Mouse (Mus musculus) embryo, embryonic 11 days (tissue): ENCODE results near the gene Ctnna2.

Source experiments
- DNase-seq: peaks from one replicate; pipeline ENCODE4 v3.0.0-alpha.2; 2015

Ctnna2 gene

DNA sequence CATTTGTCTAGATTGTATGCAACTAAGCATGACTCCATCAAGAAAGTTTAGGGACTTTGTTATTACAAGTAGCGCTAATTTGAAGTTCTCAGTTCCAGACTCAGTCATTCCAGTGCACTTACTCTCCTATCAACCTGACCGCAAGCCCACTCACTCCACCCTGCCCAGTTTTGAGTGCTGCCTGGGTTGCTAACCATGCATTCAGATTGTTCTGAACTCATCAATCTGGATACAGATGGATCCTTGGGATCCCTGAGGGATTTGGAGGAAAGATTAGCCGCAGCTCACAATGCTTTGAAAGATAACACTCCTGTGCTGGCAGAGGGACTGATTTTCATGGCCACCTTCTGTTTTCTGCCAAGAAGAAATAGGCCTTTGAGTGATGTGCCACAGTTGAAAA lies 168.5 kb downstream of the Ctnna2 start:
- DNase-seq, result peak; percentile 5

DNA sequence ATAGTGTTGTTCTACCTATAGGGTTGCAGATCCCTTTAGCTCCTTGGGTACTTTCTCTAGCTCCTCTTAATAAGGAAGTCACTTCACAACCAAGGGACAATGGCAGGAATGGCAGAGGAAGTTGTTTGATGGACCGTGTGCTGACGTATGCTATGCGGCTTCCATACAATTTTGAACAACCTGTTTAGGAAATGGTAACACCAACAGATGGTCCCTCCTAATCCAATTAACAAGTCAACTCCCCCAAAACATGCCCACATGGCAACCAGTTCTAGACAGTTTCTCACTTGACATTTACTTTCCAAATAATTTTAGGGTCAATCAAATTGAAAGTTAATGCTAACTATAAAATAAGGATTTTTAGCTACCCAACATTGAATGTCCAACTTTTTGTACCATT lies 176.9 kb downstream of the Ctnna2 start:
- DNase-seq, result no peak

DNA sequence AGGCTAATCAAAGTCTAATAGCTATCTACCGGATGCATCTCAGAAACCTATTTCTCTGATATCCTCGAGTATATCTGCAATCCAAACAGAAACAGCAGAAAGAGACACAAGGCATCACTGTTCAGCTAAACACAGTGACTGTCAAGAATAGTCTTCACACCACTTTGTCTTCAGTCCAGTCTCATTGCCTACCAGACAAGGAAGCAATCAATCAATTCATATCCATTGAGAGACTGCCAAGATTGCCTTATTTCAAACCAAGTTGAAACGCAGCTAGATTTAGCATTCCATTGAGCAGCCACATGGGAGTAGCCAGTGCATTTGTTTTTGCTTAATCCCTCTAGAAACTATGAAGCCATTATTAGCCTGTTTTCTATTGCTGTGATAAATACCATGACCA lies 196.2 kb downstream of the Ctnna2 start:
- no peak for DNase-seq

DNA sequence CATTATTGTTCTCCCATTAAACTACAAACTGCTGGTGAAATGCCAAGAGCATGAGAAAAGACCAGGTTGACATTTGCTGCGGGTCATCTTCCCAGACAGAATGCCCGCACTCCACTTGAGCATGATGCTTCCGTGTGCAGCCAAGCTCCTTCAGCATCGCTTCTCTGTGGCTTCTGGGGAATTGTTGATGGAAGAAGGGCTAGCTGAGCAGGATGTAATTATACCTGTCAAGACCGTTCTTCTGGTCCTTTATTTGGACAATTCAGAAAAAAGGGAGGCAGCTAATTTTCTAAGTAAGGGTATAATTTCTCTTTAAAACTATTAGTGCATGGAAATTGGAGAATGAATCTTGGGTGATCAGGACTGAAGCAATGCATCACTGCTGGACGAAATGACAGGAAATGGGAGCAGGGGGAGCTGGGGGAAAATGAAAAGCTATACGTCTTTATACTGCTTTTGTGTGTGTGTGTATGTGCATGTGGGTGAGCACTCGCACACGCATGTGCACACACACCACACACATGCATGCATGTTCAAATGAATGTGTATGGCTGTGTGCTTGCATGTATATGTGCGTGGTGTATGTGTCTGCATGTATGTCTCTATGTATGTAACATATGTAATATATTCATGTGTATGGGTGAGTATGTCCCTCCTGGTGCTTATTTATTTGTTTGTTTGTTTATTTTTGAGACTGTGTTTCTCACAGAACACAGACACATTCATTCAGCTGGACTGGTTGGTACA lies 211.0 kb downstream of the Ctnna2 start:
- DNase-seq, result no peak

DNA sequence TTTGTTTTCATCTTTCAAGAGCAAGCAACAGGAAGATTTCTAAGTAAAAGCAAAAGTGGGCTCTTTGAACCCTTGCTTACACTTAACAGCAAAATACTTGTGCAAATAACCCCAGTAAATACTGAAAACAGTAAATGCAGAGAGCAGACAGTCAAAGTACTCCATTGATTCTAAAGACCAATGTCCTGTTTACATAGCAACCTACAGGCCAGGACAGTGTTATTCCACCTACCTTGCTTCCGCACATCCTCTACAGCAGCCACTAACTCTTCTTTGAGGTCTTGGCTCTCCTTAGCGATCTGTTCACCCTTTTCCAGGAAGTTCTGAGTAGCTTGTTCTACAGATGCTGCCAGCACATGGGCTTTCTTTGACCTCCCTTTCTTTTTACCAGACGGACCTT lies 221.3 kb downstream of the Ctnna2 start:
- DNase-seq, result no peak

DNA sequence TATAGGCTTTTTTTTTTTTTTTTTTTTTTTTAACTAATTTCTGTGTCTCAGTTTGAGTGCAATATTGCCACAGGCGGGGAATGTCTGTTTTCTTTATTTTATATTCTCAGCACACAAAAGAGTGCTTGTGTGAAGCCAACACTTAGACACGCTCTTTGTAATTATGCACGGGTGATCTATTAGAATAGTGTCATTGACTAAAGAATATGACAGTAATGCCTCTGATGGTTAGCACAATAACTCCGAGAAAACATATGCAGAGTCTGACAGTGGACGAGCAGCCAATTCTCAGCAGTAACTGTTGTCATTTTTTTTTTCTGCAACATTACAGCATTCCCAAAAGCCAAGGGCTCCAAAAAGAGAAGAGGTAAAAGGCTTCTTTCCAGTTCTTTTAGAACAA lies 234.1 kb downstream of the Ctnna2 start:
- no peak for DNase-seq

DNA sequence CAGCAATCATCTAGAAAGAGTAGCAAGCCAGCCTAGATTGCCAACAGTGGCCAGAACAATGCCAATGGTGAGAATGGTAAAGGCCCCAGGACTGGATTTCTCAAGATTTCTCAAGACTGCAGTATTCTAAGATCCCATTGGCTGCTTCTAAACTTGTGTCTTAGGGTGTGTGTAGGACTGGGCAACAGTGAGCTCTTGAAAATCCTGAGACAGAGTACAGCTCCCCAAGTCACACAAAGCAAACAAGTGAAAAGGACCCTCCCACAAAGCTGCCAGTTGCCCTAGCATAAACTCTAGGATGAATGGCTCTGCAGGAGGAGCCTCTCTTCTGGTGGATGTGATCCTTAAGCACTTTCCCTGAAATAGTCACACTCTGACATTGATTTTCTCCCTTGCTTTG lies 235.8 kb downstream of the Ctnna2 start:
- DNase-seq, result no peak

DNA sequence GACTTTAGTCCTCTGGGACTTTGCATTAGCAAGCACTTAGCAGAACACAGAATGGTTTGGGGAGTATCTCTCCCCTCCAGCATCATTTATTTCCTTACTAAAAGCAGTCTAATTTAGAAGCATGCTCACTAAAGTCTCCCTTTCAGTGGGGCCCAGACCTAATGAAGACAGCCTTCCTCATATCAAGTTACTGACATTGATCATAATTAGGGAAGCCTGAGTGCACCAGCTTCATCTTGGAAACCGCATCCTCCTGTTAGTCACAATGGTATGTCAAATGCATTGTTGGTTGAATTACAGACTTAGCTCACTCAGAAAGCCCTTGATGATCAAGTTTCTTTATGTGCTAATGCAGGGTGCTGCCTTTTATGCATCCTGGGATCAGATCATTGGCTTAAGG lies 236.5 kb downstream of the Ctnna2 start:
- peak; percentile 21 for DNase-seq

DNA sequence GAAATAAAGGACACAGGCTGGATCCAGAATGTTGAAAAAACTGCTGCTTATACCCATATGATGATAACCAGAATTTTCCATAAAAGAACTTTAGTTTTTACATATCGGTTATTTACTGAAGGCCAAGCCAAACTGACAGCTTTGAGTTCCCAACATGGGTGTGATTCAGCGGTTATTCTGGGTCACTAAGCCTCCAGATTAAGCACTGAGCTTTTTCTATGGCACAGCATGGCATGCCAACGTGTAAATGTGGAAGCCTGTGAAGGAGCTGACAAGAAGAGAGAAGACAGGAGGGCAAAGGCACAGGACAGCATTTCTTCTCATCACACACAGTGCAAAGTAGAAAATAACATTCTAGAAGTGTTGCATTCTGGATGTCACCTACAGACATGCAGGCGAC lies 240.9 kb downstream of the Ctnna2 start:
- no peak for DNase-seq

DNA sequence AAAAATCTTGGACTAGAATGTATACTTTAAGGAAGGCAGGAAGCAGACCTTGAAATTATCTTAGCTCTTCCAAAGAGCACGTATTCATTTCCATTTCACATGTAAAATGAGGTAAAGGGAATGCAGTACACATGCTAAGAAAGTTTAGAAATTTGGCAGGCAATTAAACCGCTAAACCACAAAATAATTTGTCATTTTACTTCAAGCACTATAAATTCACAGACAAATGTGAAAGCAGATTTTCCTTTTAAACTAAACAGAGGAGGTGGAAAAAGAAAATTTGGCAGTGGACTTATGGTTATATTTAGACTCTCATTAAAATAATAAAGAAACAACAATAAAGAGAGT lies 254.6 kb downstream of the Ctnna2 start:
- DNase-seq, result no peak

DNA sequence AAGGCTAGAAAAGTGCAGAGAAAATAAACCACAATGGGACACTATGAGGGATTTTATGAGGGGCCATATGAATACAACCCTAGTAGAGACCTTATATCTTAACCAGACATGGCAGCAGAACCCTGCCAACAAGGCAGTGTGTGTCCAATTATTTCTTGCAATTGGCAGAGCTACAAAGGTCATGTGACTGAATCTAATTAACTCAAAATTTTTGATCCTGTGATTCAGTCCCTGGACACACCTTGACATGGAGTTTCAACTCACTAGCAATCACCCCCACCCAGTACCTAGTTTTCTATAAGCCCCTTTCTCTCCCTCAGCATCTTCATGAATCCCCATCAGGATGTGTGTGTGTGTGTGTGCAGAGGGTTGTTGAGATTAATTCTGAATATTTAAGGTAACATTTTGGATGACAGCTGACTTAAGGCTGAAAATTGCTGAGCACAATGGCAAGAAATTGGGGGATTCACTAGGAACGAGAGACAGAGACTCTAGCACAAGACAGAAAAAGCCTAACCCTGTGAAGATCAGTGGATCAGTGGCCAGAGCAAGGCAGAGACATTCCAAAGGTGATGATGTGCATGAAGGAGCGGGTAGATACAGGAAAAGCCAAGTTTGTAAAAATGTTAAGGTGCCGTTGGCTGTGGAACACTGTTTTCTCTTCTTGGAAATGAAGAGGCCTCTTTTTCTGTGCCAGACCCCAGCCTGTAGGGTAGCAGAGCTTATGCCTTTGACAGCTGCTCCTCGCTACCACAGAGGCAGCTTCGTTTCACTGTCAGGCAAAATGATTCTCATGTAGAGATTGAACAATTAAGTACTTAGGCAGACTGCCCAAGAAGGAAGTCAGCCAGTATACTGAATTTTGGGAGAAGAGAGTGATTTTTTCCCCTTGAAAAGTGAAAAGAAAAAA lies 255.2 kb downstream of the Ctnna2 start:
- DNase-seq, result no peak

DNA sequence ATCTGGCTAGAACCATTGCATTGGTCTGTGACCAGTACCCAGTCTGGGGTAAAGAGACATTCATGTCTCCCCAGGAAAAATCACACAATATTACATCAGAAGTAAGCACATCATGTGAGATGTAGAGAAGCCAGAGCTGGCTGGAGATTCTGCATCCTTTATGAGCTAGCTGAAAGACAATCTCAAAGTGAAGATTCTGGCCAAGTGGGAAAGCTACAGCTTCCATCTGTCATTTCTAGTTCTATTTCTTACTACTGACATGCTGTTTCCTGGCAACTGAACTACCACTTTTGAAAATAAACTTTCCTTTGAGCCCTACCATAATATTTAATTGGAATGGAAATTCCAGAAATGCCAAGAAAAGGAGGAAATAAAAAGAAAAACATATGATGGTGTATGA lies 285.4 kb downstream of the Ctnna2 start:
- DNase-seq, result no peak

DNA sequence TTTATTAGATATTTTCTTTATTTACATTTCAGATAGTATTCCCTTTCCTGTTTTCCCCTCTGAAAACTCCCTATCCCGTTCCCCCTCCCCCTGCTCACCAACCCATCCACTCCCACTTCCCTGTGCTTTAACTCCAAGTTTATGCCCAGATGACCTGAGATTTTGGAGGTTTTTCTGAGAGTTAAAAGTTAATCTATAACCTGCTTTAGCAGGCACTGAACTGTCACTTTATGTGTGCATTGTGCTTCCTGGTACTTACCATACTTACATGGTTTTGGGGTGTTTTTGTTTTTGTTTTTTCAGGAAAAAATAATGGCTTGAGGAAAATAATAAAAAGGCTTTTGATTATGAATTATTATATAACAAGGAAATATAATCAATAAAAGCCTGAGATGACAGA lies 292.3 kb downstream of the Ctnna2 start:
- DNase-seq, result no peak

DNA sequence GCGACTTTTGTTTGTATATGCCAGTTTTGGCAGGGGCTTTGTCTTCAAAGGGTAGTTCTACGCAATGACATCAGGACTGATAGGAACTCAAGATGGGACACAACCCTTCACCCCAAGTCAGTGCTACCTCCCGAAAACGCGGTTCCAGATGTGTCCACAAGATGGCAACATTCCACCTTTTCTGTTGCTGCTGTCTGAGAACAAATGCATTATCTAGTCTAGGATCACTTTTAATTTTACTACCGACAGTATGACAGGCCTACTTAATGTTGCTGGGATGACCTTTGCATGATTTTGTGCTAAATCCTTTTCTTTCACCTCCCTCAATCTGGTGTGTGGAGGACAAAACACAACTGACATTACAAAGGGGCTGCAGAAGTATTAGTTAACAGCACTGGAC lies 329.4 kb downstream of the Ctnna2 start:
- peak; percentile 64 for DNase-seq

DNA sequence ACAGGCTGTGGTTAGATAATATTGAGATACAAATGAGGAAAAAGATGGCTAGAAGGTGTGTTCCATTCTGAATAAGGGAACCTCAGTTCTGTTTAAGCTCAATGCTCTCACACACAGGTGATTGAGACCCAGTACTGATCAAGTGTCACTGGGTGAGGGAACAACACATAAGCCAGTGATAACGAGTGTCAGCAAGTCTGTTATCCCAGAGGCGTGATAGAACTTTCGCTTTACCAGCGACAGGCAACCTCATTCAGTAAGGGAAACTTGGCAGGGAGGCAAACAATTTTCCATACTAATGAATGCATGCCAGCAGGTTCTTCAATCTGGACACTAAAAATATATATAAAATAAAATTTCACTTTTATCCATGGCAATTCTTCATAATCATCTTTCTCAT lies 334.9 kb downstream of the Ctnna2 start:
- no peak for DNase-seq

DNA sequence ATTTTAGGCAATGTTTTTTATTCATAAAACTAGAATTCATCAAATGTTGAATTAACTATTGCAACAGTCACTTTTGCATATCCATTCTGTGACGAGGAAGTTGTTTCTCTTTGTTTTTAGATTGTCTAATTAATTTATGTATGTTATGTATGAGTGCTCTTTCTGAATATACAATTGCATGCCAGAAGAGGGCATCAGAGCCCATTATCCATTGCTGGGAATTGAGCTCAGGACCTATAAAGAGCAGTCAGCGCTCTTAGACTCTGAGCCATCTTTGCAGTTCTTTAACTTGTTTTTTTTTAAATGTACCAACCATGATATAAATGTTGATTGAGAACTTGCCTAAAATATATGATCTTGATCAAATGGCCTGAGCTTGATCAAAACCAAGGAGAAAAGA lies 340.7 kb downstream of the Ctnna2 start:
- DNase-seq, result no peak

DNA sequence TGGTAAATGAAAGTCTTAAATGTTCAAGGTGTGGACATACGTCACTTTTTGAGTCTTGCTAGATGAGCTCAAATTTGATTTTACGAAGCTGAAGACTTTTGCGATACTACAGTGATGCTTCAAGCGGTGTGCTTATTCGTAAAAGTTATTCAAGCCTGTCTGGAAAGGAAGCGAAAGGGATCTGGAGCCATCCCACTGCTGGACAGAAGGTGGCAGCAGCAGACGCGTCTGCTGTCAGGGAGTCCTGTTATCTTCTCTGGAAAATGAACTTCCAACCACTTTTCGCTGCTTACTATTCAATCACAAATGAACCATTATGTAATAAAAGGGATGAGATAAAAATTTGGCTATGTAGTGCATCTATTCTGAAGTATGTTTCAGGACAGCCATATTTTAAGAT lies 345.5 kb downstream of the Ctnna2 start:
- peak; percentile 59 for DNase-seq

DNA sequence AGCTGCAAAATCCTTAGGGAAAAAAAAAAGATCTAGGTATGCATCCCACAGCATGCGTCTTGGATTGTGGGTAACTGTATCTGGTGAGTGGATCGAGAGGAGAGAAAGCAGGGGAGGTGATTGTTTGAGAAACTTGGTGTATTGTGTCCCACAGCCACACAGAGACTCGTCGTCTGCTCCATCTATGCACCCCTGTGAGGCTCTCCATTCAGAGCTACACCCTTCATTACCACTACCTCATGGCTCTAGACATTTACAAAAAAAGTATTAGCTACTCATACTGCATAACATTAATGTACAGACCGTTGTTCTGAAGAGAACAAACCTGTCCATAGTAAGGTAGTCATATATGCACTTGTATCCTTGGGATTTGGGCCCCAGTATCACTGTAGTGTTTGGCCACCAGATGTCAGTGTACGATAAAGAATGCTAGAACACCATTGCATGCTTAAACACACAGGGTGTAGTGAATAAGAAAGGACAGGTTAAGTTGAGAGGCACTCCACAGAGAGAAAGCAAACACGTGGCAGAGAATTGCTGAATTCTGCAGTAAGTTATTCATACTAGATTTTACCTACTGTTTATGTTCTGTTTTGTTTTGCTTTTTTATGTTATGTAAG lies 350.8 kb downstream of the Ctnna2 start:
- DNase-seq, result peak; percentile 51

DNA sequence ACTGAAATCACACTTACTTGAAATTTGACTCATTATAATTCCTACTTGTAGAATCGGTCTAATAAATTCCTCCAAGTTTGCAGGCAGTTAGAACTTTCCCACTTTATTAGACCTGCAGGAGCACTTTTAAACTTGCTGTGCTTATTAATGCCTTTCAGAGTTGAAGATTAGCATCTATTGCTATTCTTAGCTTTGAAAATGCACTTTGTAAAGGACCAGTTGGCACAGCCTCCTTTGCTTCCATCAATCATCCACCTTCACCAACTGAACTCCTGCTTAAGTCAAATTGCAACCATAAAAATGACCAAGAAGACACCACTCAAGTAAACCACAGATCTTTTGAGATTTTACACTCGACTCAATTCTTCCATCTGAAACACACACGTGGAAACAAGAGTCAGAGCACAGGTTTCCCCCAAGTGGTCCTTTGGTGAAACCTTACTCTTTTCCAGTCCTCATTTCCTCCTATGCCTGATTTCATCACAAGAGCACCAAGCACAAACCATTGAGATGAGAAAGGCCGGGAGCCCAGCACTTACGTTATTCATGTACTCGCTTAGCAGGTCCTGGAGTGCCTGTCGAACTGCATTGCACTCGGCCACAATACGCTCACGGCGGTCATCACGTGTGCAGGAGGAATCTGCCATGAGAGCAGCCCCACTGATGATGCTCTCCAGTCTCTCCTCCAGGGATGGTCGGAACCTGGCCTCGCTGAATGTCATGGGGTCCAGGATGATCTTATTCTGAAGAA lies 374.7 kb downstream of the Ctnna2 start:
- DNase-seq, result no peak

DNA sequence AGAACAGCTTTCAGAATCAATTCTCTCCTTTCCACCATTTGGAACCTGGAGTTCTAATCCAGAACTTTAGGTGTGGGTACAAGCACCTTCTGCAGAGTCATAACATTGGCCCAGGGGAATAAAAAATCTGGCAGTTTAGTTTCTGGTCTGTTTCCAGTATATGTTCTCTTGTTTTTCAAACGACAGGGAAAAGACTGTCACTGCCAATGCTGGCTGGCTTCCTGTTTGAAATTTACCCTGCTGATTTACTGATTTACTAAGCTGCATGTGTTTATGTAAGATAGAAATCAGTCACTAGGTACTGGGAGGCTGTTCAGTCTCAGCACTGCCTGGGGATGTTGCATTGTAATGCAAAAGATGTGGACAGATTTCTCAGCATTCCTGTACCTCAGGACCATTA lies 375.6 kb downstream of the Ctnna2 start:
- no peak for DNase-seq

DNA sequence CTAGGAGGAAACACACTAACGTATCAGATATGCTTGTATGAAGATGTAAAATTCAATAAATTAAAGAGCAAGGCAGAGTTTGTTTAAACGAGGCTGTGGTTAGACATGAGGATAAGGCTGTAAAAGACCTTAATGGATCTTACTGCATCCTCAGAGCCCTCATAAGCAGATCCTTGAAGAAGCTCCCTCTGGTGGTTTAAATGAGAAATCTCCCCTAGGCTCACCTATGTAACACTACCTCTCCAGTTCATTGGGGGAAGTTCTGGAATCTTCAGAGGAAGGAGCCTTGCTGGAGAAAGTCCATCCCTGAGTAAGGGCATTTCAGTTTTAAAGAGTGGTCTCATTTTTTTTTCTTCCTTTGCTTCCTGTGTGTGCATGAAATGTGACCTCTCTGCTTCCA lies 380.3 kb downstream of the Ctnna2 start:
- peak; percentile 34 for DNase-seq

DNA sequence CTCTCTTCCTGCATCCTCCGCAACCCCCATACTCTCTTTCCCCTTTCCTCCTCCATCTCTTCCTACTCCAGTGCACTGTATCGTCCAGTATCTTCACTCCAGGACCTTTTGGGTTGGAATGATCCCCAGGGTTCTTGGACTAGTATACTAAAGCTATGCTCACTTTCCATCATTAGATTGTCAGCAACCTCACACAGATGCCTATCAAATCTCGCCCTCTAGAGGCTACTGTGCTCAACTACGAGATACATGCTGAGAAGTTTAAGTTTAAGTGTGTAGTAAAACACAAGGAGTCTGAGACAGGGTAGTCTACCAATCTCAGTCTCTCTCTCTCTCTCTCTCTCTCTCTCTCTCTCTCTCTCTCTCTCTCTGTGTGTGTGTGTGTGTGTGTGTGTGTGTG lies 396.9 kb downstream of the Ctnna2 start:
- peak; percentile 54 for DNase-seq

DNA sequence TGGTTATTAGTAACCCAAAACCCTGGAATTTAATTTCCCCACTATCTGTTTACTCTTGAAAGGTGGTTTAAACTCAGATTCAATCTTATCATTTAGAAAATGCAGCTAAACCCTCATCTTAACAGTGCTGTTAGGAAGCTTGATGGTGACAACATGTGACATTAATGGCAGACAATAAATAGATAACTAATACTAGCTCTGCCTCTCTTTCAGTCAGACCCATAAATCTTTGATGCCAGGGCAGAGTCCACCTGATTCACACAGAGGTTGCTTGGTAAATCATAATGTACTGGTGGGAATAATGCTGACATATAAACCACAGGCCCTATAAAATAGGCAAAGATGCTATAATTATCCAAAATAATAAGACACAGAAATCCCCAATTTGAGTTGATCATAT lies 398.6 kb downstream of the Ctnna2 start:
- DNase-seq, result no peak
